Mouse (Mus musculus): ENCODE data around the gene Ugt1a9. TPM values are rescaled to one million over a fixed set of nuclear protein-coding genes. Genes with fewer than 3 reads are reported as not detected.
"Not testable (repeated sequence)": the region's sequence is repeated elsewhere in the genome, so short reads cannot be mapped to it uniquely, and the experiment has no call there.

Ugt1a9 gene
- total RNA-seq, 2 experiments from 2014 or later = not detected

DNA sequence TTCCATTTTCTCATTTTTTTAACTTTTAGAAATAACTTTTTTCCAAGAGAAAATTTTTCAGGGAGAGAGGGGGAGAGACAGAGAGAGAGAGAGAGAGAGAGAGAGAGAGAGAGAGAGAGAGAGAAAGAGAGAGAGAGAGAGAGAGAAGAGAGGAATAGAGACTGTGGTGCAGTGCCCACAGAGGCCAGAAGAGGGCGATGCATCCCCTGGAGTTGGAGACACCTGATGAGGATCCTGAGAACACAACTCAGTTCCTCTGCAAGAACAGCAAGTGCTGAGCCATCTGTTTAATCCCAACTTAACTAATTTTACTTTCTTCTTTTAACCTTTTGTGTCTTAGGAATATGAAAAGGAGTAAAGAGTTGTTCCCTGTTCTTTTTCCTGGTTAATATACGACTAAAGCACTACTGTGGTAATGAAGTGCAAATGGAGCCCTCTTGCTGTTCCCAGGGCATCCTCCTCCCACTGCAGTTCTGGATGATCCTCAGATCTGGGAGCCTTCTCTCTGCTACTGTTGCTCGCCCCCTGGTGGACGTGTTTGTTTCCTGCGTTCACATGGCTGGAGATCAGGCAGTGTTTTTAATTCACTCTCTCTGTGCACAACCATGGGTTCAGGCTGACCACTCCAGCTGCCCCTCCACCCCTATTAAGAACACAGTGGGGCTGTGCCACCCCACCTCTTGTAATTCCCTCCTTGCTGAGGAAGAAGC lies 73.5 kb downstream of the Ugt1a9 start:
- peak in 1 of 2 experiments; percentile 49 for DNase-seq (ENCODE audit: extremely low spot score in 1 of 2, low spot score in 2 of 2)
- intact Hi-C loops (cut with DNase I) = not testable (repeated sequence)

DNA sequence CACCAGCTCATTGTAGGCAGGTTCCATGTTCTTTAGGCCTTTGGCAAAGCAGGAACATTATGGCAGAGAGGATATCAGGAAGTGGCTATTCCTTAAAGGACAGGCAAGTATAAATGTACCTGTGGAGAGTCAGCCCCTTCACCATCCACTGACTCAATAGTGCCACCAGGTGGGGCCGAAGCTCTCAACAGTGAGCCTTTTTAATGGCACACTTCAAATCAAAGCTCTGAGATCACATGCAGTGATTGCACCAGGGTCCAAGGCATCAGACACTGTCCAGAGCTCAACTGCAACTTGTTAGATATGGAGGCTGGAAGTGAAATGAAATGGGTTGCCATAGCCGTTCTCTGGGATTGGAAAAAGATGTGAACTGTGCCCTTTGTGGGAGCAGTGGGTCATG lies 74.7 kb downstream of the Ugt1a9 start:
- intact Hi-C loops (cut with DNase I); DNase-seq (ENCODE audit: extremely low spot score in 1 of 2, low spot score in 2 of 2): not testable (repeated sequence)

DNA sequence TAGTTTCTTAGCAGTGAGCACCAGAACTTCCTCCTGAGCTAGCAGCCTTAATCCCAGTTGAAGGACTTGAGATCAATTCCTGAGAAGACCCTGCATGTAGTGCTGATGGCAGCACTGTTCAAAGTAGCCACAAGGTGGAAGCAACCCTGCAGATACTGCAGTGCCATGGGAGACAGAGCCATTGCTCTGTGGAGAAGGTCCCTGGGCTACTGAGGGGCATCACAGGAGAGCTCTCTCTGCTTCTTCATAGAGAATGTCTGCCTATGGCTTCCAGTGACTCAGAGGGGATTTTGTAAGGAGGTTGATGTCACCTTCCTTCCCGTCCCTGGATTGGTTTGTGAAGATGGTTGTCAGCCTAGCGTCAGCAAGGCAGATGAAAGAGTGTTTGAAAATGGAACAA lies 79.5 kb downstream of the Ugt1a9 start:
- intact Hi-C loops (cut with DNase I) = loop anchor here (10.0 kb wide), 1 partner anchor 135 kb away; no protein-coding TSS in a partner anchor
- DNase-seq (ENCODE audit: extremely low spot score in 1 of 2, low spot score in 2 of 2) = not testable (repeated sequence)

DNA sequence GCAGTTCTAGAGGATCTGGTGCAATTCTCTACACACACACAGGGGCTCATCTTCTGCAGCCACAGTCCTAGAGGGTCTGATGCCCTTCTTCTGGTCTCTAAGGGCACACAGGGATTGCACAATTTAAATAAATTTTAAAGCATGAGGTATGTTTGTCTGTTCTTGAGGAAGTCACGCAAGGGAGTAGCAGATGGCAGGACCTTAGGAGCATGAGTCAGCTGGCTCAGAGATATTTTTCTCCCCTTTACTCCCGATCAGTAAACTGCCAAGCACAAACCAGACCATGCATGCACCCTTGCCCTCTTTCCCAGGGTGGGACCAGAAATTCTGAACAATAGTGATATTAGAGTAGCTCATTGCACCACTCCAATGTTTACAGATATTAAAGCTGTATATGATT lies 87.8 kb downstream of the Ugt1a9 start:
- intact Hi-C loops (cut with DNase I) = loop anchor here (10.0 kb wide), 1 partner anchor 126 kb away; no protein-coding TSS in a partner anchor
- DNase-seq (ENCODE audit: extremely low spot score in 1 of 2, low spot score in 2 of 2) = no peak

DNA sequence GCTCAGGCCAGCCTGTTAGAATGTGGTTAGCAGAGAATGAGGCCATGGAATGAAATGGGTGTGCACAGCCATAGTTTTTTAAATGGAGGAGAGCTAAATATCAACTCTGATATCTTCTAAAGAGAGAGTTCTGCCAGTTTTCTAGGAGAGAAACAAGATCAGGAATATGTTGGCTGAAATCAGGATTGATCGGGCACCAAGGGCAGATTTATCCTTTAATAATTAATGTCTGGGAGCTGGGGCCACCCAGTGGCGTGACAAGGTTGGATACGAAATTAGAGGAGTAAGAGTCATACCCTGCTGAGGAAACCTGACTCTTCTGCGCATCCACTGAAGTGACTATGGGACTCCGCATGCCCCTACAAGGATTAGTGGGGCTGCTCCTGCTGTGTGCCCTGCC lies 95.1 kb downstream of the Ugt1a9 start, which contains the start of gene Ugt1a5:
TSS of gene Ugt1a5 (plus strand) at position 302 of the 400 bp plus-strand sequence.
- DNase-seq (ENCODE audit: extremely low spot score in 1 of 2, low spot score in 2 of 2) = no peak
- intact Hi-C loops (cut with DNase I) = no loop called here

DNA sequence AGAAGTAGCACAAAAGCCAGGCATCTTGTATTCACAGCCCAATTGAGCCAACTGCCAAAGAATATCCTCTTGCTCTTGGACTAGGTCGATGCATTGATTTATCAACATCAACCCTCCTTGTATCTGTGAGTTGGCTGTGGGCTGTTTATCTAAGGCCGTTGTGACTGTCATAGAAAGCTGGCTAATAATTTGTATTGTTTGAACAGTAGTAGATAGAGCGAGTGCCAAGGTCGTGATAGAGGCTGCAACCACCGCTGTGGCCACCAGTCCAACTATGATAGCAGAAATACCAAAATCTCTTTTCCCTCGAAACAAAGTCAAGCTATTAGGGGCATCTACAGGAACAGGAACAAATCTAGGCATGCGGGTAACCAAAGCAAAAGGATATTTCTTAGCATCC lies 101.6 kb downstream of the Ugt1a9 start:
- DNase-seq (ENCODE audit: extremely low spot score in 1 of 2, low spot score in 2 of 2); intact Hi-C loops (cut with DNase I): not testable (repeated sequence)

DNA sequence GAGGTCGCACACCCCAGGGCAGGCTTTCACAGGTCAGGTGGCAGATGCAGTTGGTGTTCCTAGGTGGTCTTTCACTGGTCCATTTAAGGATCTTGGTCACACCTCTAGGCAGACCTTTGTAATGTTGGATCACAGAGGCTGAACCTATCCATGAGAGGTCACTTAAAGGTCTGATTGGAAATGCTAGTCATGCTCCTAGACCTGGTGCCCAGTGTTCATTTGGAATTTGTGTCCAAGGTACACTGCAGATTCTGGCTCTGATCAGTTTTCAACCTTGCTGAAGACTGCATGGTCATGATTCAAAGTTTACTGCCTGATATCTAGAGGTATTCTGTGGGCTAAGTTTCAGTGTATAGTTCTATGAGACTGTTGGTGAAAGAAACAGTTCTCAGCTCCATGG lies 109.1 kb downstream of the Ugt1a9 start:
- no peak for DNase-seq (ENCODE audit: extremely low spot score in 1 of 2, low spot score in 2 of 2)
- intact Hi-C loops (cut with DNase I) = no loop called here

DNA sequence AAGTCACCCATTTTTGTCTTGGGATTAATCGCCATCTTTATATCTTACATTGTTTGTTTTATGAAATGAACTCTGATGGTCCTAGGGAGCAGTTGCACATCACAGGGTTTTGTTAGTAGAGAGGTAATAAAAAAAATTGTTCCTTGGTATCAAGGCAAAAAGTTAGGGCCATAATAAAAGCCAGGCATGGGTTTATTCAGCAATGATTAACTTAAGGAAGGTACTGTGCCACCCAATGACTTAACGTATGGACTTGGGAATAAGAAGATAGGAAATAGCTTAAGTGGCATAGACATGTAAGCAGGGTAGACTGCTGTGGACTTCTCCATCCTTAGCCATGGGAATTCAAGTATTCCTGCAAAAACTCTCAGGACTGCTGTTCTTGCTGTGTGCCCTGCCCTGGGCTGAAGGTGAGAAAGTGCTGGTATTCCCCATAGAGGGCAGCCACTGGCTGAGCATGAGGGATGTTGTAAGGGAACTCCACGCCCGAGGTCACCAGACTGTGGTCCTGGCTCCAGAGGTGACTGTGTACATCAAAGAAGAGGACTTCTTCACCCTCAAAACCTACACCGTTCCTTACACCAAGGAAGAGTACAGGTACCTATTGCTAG lies 115.8 kb downstream of the Ugt1a9 start:
- no peak for DNase-seq (ENCODE audit: extremely low spot score in 1 of 2, low spot score in 2 of 2)
- intact Hi-C loops (cut with DNase I) = no loop called here

DNA sequence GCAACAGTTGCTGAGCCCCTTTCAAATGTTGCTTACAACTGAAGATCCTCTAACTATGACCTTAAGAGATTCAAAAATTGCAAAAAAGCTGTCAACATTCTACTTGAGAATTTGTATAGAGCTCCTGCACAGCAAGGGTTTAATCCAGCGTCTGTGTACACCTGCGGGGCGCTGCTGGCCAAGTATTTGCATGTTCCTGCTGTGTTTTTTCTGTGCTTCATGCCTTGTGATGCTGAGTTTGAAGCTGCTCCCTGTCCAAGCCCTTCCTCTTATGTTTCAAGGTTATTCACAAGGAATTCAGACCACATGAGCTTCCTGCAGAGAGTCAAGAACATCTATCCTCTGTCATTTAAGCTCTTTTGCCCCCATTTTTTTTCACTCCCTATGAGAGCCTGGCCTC lies 121.5 kb downstream of the Ugt1a9 start:
- DNase-seq (ENCODE audit: extremely low spot score in 1 of 2, low spot score in 2 of 2) = no peak
- intact Hi-C loops (cut with DNase I) = no loop called here

DNA sequence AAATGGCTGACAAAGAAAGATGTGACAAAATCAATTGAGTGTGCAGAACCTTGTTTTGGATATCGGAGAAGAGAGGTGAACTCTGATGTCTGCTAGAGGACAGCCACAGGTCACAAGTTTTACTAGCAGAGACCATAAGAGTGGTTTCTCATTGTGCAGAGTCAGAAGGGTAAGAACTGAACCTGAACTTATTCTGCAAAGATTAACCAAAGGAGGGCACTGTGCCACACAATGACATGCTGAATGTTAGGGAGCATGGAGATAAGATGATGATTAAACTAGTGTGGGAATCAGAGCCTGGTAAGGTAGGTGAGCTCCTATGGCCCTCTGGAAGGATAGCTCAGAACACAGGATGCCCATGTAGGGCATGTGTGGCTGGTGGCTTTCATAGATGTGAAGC lies 125.1 kb downstream of the Ugt1a9 start:
- intact Hi-C loops (cut with DNase I) = no loop called here
- no peak for DNase-seq (ENCODE audit: extremely low spot score in 1 of 2, low spot score in 2 of 2)

DNA sequence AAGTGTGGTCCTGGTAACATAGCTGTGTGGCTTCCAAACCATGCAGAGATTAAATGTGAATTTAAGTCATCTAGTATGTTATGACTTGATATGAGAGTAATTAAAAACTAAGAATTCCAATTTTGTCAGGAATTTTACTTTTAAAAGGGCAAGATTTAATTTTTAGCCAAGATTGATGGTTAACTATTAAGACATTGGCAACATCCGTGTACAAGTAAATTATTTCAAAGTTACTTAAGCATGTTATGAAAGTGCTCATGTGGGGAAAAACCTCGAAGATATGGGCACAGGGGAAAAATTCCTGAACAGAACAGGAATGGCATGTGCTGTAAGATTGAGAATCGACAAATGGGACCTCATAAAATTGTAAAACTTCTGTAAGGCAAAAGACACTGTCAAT lies 126.8 kb downstream of the Ugt1a9 start:
- no peak for DNase-seq (ENCODE audit: extremely low spot score in 1 of 2, low spot score in 2 of 2)
- intact Hi-C loops (cut with DNase I) = no loop called here

DNA sequence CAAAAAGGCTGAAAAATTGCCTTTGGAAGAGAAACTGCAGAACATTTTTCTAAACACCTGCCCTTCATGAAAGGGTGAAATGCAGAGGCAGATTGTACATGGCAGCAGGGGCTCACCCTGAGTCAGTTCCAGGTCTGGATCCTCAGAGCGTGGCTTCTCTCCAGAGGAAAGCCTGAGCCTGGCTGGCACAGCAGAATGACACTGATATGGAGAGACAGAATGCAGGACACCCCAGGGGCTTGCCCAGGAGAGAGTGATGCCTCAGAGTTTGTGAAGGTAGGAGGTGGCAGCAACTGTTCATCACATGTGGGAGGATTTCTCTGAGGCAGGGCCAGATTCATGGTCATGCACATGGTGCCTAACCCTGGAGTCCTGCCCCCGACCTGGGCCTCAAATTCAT lies 129.4 kb downstream of the Ugt1a9 start:
- no peak for DNase-seq (ENCODE audit: extremely low spot score in 1 of 2, low spot score in 2 of 2)
- intact Hi-C loops (cut with DNase I) = no loop called here

DNA sequence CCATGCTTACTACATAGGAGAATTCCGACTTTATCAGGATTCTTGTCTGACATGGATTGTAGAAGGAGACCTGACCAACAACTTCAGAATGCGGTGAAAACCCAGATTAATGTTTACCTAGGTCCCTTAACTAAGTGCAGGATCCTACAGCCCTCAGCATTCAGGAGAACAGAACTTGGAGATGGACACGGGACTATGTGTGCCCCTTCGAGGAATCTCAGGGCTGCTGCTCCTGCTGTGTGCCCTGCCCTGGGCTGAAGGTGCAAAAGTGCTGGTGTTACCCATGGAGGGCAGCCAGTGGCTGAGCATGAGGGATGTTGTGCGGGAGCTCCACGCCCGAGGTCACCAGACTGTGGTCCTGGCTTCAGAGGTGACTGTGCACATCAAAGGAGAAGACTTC lies 129.9 kb downstream of the Ugt1a9 start, which contains the start of gene Ugt1a2:
TSS of gene Ugt1a2 (plus strand) at position 146 of the 400 bp plus-strand sequence.
- intact Hi-C loops (cut with DNase I) = no loop called here
- DNase-seq (ENCODE audit: extremely low spot score in 1 of 2, low spot score in 2 of 2) = no peak

DNA sequence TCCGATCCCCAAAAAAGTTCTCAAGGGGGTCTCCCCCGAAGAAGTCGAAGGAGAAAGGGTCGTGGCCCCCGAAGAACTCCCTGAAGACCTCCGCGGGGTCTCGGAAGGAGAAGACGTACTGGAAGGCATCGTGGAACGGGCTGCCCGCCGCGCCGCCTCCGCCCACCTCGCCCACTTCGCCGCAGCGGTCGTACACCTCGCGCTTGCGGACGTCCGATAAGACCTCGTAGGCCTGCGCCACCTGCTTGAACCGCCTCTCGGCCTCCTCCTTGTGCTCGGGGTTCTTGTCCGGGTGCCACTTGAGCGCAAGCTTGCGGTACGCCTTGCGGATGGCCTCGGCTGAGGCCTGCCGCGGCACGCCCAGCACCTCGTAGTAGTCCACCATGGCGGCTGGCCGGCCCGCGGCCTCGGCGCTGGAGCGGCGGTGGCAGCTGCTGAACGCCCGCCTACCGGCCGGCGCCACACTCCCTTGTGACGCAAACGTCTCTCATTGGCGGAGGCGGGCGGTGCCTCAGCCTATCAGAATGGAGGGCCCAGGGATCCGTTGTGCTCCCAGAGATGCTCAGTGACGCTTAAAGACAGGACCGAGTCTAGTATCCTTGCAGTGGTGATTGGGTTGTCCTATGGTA lies 134.8 kb downstream of the Ugt1a9 start, which contains the start of gene Dnajb3:
TSS of gene Dnajb3 (minus strand) at position 489 of the 629 bp plus-strand sequence.
- intact Hi-C loops (cut with DNase I) = no loop called here
- DNase-seq (ENCODE audit: extremely low spot score in 1 of 2, low spot score in 2 of 2) = peak; percentile 85 to 88

DNA sequence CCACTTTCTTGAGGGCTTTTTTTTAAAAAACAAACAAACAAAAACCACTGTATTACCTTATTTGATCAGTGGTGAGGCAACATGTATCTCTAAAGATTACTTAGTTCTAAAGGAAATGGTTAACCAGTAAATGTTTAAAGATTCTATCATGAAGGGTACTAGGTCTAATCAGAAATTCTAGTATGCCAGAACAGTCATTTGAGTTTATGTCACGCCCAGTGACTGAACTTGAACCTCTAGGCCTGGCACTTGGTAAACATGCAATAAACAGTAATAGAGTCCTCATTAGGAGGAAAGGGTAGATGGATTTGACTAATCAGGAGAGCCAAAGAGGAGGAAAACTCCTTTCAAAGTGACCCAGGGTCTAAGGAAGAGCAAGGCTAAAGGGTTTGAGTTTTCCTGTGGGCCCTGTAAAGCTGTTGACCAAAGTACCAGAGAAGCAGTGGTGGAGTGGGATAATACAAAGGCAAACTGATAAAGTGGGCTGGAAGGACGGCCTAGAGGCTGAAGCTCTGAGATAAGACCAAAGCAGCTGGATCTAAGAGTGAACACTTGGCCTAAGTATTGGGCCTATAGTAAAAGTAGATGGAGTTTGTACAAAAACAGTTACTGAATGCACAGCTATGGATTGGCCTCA lies 136.4 kb downstream of the Ugt1a9 start:
- intact Hi-C loops (cut with DNase I) = no loop called here
- DNase-seq (ENCODE audit: extremely low spot score in 1 of 2, low spot score in 2 of 2) = no peak

DNA sequence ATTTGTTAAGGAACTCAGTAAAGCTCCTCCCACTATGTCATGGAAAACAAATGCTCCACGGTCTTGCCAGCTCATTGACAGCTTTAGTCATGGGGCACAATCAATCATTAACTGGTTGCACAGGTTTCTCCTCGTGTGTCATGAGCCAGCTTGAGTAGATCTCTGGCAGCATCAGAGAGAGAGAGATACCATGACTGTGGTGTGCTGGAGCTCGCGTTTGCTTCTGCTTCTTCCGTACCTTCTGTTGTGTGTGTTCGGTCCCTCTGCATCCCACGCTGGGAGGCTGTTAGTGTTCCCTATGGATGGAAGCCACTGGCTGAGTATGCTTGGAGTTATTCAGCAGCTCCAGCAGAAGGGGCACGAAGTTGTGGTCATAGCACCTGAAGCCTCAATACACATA lies 141.2 kb downstream of the Ugt1a9 start, which contains the start of gene Ugt1a1:
TSS of gene Ugt1a1 (plus strand) at position 148 of the 400 bp plus-strand sequence.
- DNase-seq (ENCODE audit: extremely low spot score in 1 of 2, low spot score in 2 of 2) = no peak

DNA sequence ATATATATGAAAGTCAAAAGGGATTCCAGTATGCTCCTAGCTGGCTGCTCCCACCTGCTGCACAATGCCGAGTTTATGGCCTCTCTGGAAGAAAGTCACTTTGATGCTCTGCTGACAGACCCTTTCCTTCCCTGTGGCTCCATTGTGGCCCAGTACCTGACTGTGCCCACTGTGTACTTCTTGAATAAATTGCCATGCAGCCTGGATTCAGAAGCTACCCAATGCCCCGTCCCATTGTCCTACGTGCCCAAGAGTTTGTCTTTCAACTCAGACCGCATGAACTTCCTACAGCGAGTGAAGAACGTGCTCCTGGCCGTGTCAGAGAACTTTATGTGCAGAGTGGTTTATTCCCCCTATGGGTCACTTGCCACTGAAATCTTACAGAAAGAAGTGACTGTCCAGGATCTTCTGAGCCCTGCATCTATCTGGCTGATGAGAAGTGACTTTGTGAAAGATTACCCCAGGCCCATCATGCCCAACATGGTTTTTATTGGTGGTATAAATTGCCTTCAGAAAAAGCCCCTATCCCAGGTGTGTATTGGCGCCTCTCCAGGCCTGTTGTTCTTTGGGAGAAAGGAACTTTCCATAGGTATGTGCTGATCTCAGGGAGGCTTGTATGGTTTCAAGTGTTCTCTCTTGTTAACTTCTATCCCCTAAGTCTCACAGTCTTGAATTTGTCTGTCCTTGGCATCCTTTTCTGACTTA lies 141.9 kb downstream of the Ugt1a9 start:
- intact Hi-C loops (cut with DNase I) = no loop called here
- peak in 1 of 2 experiments; percentile 62 for DNase-seq (ENCODE audit: extremely low spot score in 1 of 2, low spot score in 2 of 2)

More for the DNA sequence above, 141.2 kb downstream of the Ugt1a9 start, which contains the start of gene Ugt1a1:
- intact Hi-C loops (cut with DNase I) = no loop called here

DNA sequence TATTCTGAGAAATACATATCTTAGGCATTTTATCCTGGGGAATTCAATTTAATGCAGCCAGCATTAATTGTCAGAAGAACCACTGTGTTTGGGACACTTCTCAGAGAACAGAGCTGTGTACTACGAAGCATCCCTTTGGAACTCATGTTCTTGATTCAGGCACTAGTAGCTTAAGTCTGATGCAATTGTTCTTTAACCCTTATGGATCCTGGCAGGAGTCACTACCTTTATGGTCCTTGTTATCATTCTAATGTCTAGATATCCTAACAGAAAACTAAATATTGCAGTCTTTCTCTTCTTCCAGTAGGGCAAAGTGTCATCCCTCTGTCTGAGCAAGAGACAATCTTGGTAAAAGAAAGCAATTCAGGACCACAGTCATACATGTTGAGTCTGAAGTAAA lies 142.5 kb downstream of the Ugt1a9 start:
- no peak for DNase-seq (ENCODE audit: extremely low spot score in 1 of 2, low spot score in 2 of 2)
- intact Hi-C loops (cut with DNase I) = no loop called here
